Mouse (Mus musculus): ENCODE measurements around the gene Jmjd6.

DNA sequence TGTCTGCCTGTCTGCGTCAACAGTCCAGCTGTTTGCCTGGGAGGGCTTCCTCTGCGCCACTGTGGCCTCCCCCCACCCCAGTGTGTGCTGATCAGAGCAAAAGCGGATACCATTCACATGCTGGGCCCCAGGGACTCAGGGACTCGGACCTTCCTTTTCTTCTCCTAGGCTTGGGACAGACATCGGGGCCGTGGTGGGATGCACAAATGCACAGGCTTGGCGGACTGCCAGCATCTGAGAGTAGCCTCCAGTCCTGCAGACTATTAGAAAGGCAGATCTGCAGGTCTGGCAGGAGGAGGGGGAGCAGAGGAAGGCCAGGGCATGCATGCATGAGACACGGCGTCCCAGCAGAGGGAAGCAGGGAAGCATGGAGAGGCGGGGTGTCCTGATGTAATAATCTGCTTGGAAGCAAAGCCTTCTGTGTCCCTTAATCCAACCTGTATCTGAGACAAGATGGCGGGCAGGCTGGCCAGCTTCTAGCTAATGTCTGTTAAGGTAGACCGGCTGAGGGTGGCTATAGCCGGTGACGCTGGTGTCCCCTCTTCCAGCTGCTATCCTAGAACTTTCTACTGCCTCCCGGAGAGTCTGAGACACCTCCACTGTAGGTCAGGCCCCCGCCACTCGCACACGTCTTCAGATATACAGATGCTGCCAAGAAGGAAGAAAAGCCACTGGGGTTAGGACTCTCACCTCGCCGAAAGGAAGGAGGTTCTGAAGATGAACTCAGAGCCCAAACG is 30.3 kb downstream of the Jmjd6 start:
- TF ChIP-seq CTCF (IDR thresholded peaks at IDR 0.05; ENCODE audit: control insufficient read depth, insufficient read depth, insufficient replicate concordance, low read depth, low read length): no peak
- TF ChIP-seq POLR2A (IDR thresholded peaks at IDR 0.05; ENCODE audit: control insufficient read depth, low read depth, low read length): no peak

Data from testis, adult 2 months (tissue).